Mouse (Mus musculus): ENCODE results near the gene Zdhhc18. TPM values are rescaled to one million over a fixed set of nuclear protein-coding genes. Genes with fewer than 3 reads are reported as not detected.

Gene Zdhhc18
- polyA plus RNA-seq, 1 experiment from 2014 or later: 3.0 TPM

GRCm38 (mm10) chr4:133673666-133674330, 23.8 kb upstream of the Zdhhc18 start:
- DNase-seq (ENCODE audit: low spot score): no peak
- no peaks in the 10 kb centered on the region for H3K27me3 ChIP-seq (replicated peaks; ENCODE audit: low read depth, poor library complexity, severe bottlenecking)
- peaks cover 79% of the 10 kb centered on the region for H3K4me1 ChIP-seq
- peak overlapping the region; percentile 69; the same call in 1 of the 2 replicates for H3K4me3 ChIP-seq
- peak overlapping the region; percentile 97 for H3K27ac ChIP-seq (replicated peaks)
- no peaks in the 10 kb centered on the region for H3K9me3 ChIP-seq
- WGBS: 47% methylated on average over 10 of the region's 10 CpGs
- H3K36me3 ChIP-seq (replicated peaks): peaks cover 17% of the 10 kb centered on the region

- WGBS: 6% methylated on average over 24 of the region's 24 CpGs
- DNase-seq (ENCODE audit: low spot score): no peak
- H3K4me3 ChIP-seq: peak overlapping the region; percentile 69
- peaks cover 79% of the 10 kb centered on the region for H3K4me1 ChIP-seq
- no peaks in the 10 kb centered on the region for H3K9me3 ChIP-seq
- peak overlapping the region; percentile 97 for H3K27ac ChIP-seq (replicated peaks)
- no peaks in the 10 kb centered on the region for H3K27me3 ChIP-seq (replicated peaks; ENCODE audit: low read depth, poor library complexity, severe bottlenecking)
- peaks cover 18% of the 10 kb centered on the region; the same call in 1 of the 2 replicates for H3K36me3 ChIP-seq (replicated peaks)
Observed at GRCm38 (mm10) chr4:133672845-133673647, 23.1 kb upstream of the Zdhhc18 start.

- Histone ChIP-seq H3K27ac (replicated peaks) (peak within 1 kb of the TSS; percentile 97), H3K27me3 (replicated peaks; ENCODE audit: low read depth, poor library complexity, severe bottlenecking) (no peaks in the 10 kb centered on the region), H3K36me3 (replicated peaks) (peaks cover 16% of the 10 kb centered on the region; the same call in 1 of the 2 replicates), H3K4me3 (peak within 1 kb of the TSS; percentile 69), H3K4me1 (peaks cover 71% of the 10 kb centered on the region), H3K9me3 (no peaks in the 10 kb centered on the region)
- under 1% methylated on average over 76 of the region's 76 CpGs for WGBS
- peak; percentile 96 for DNase-seq (ENCODE audit: low spot score)
Observed at GRCm38 (mm10) chr4:133671881-133672844, 22.2 kb upstream of the Zdhhc18 start, which contains the start of gene Pigv. TSS of gene Pigv (minus strand) at chr4:133672647.

- peak overlapping the region; percentile 69 for H3K4me3 ChIP-seq
- no peaks in the 10 kb centered on the region for H3K27me3 ChIP-seq (replicated peaks; ENCODE audit: low read depth, poor library complexity, severe bottlenecking)
- 9% methylated on average over 13 of the region's 13 CpGs for WGBS
- H3K27ac ChIP-seq (replicated peaks): peak overlapping the region; percentile 97
- DNase-seq (ENCODE audit: low spot score): peak; percentile 88
- peaks cover 20% of the 10 kb centered on the region for H3K36me3 ChIP-seq (replicated peaks)
- no peaks in the 10 kb centered on the region for H3K9me3 ChIP-seq
- H3K4me1 ChIP-seq: peaks cover 63% of the 10 kb centered on the region
Observed at GRCm38 (mm10) chr4:133671184-133671880, 21.4 kb upstream of the Zdhhc18 start.

GRCm38 (mm10) chr4:133669652-133670210, 19.8 kb upstream of the Zdhhc18 start:
- Histone ChIP-seq H3K9me3 (no peaks in the 10 kb centered on the region), H3K27me3 (replicated peaks; ENCODE audit: low read depth, poor library complexity, severe bottlenecking) (no peaks in the 10 kb centered on the region), H3K4me1 (peaks cover 56% of the 10 kb centered on the region), H3K27ac (replicated peaks) (no peak overlapping the region), H3K36me3 (replicated peaks) (peaks cover 32% of the 10 kb centered on the region), H3K4me3 (no peak overlapping the region)
- DNase-seq (ENCODE audit: low spot score): no peak
- 74% methylated on average over 6 of the region's 6 CpGs for WGBS

- peaks cover 39% of the 10 kb centered on the region for H3K36me3 ChIP-seq (replicated peaks)
- WGBS: 80% methylated on average over 3 of the region's 3 CpGs
- no peak overlapping the region for H3K4me3 ChIP-seq
- DNase-seq (ENCODE audit: low spot score): no peak
- H3K27ac ChIP-seq (replicated peaks): no peak overlapping the region
- no peaks in the 10 kb centered on the region for H3K27me3 ChIP-seq (replicated peaks; ENCODE audit: low read depth, poor library complexity, severe bottlenecking)
- no peaks in the 10 kb centered on the region for H3K9me3 ChIP-seq
- peaks cover 44% of the 10 kb centered on the region for H3K4me1 ChIP-seq
Observed at GRCm38 (mm10) chr4:133668537-133668936, 18.6 kb upstream of the Zdhhc18 start.

GRCm38 (mm10) chr4:133666199-133666598, 16.2 kb upstream of the Zdhhc18 start:
- Histone ChIP-seq H3K9me3 (no peaks in the 10 kb centered on the region), H3K4me1 (peaks cover 21% of the 10 kb centered on the region), H3K27me3 (replicated peaks; ENCODE audit: low read depth, poor library complexity, severe bottlenecking) (no peaks in the 10 kb centered on the region), H3K36me3 (replicated peaks) (peaks cover 48% of the 10 kb centered on the region), H3K27ac (replicated peaks) (no peak overlapping the region; the same call in 1 of the 2 replicates), H3K4me3 (no peak overlapping the region)
- 87% methylated on average over 6 of the region's 6 CpGs for whole genome bisulfite sequencing
- no peak for DNase-seq (ENCODE audit: low spot score)

- DNase-seq (ENCODE audit: low spot score): no peak
- WGBS: 61% methylated on average over 11 of the region's 11 CpGs
- Histone ChIP-seq H3K4me3 (no peak overlapping the region), H3K27ac (replicated peaks) (0 out of 2 replicates have a peak overlapping the region, but pooled peaks have one; percentile 2), H3K36me3 (replicated peaks) (peaks cover 48% of the 10 kb centered on the region), H3K9me3 (no peaks in the 10 kb centered on the region), H3K27me3 (replicated peaks; ENCODE audit: low read depth, poor library complexity, severe bottlenecking) (no peaks in the 10 kb centered on the region), H3K4me1 (peaks cover 22% of the 10 kb centered on the region)
Observed at GRCm38 (mm10) chr4:133665118-133665517, 15.2 kb upstream of the Zdhhc18 start.

- peaks cover 41% of the 10 kb centered on the region for H3K4me1 ChIP-seq
- H3K4me3 ChIP-seq: no peak overlapping the region
- H3K36me3 ChIP-seq (replicated peaks): peaks cover 34% of the 10 kb centered on the region
- no peaks in the 10 kb centered on the region for H3K27me3 ChIP-seq (replicated peaks; ENCODE audit: low read depth, poor library complexity, severe bottlenecking)
- H3K27ac ChIP-seq (replicated peaks): no peak overlapping the region
- WGBS: 92% methylated on average over 8 of the region's 8 CpGs
- no peaks in the 10 kb centered on the region for H3K9me3 ChIP-seq
- DNase-seq (ENCODE audit: low spot score): no peak
Observed at GRCm38 (mm10) chr4:133662945-133663344, 13.0 kb upstream of the Zdhhc18 start.

GRCm38 (mm10) chr4:133662421-133662820, 12.5 kb upstream of the Zdhhc18 start:
- H3K4me3 ChIP-seq: no peak overlapping the region
- 87% methylated on average over 8 of the region's 8 CpGs for WGBS
- peaks cover 33% of the 10 kb centered on the region for H3K36me3 ChIP-seq (replicated peaks)
- H3K9me3 ChIP-seq: no peaks in the 10 kb centered on the region
- peaks cover 42% of the 10 kb centered on the region for H3K4me1 ChIP-seq
- DNase-seq (ENCODE audit: low spot score): no peak
- no peaks in the 10 kb centered on the region for H3K27me3 ChIP-seq (replicated peaks; ENCODE audit: low read depth, poor library complexity, severe bottlenecking)
- H3K27ac ChIP-seq (replicated peaks): no peak overlapping the region

All from embryonic facial prominence, embryonic 10.5 days (tissue).